Mouse (Mus musculus) stomach, postnatal 0 days (tissue): ENCODE measurements at regions not wholly inside any gene's neighbourhood (a gene's known extent, or its start where the extent isn't known, plus 50 kb on each side); places are given as distances from the start of the nearest gene placed in this dataset.

Experiments used
- CTCF ChIP-seq: IDR thresholded peaks from 2 replicates; pipeline ENCODE4 v1.5.1; 2016; ENCODE audit warnings: antibody characterized with exemption, low read depth, mild to moderate bottlenecking, moderate library complexity
- EP300 ChIP-seq: optimal IDR thresholded peaks from 2 replicates; pipeline ENCODE3; 2016; ENCODE audit warnings: antibody characterized with exemption

GRCm38 (mm10) chr3:115530441-115530840, 184.4 kb downstream of the S1pr1 start:
- no peak for TF ChIP-seq EP300
- no peak for TF ChIP-seq CTCF
